Mouse (Mus musculus): ENCODE data around the gene B230118H07Rik.

Gene B230118H07Rik

GRCm38 (mm10) chr2:101649114-101649671, at the start of gene B230118H07Rik, which contains the start of gene Rag1:
Gene B230118H07Rik (minus strand): TSS chr2:101649532.
Gene Rag1 (minus strand): TSS chr2:101649501.
- no peak for DNase-seq (ENCODE audit: low spot score in 2 of 2)

- DNase-seq (ENCODE audit: low spot score in 2 of 2) = no peak
Observed at GRCm38 (mm10) chr2:101695584-101695983, 46.3 kb upstream of the B230118H07Rik start.

- DNase-seq (ENCODE audit: low spot score in 2 of 2) = no peak
Observed at GRCm38 (mm10) chr2:101693577-101694215, 44.4 kb upstream of the B230118H07Rik start.

GRCm38 (mm10) chr2:101693043-101693442, 43.7 kb upstream of the B230118H07Rik start:
- DNase-seq (ENCODE audit: low spot score in 2 of 2) = no peak

GRCm38 (mm10) chr2:101690252-101690827, 41.0 kb upstream of the B230118H07Rik start:
- no peak for DNase-seq (ENCODE audit: low spot score in 2 of 2)

GRCm38 (mm10) chr2:101688011-101688410, 38.7 kb upstream of the B230118H07Rik start:
- no peak for DNase-seq (ENCODE audit: low spot score in 2 of 2)

GRCm38 (mm10) chr2:101684421-101684820, 35.1 kb upstream of the B230118H07Rik start:
- no peak for DNase-seq (ENCODE audit: low spot score in 2 of 2)

GRCm38 (mm10) chr2:101679164-101679784, 29.9 kb upstream of the B230118H07Rik start:
- DNase-seq (ENCODE audit: low spot score in 2 of 2) = no peak

- DNase-seq (ENCODE audit: low spot score in 2 of 2) = peak; percentile 82 to 91
Observed at GRCm38 (mm10) chr2:101678236-101679021, 29.1 kb upstream of the B230118H07Rik start, which contains the start of gene Traf6. Gene Traf6 (plus strand): TSS chr2:101678429.

GRCm38 (mm10) chr2:101673547-101673946, 24.2 kb upstream of the B230118H07Rik start:
- no peak for DNase-seq (ENCODE audit: low spot score in 2 of 2)

- DNase-seq (ENCODE audit: low spot score in 2 of 2) = no peak
Observed at GRCm38 (mm10) chr2:101668751-101669150, 19.4 kb upstream of the B230118H07Rik start.

- no peak for DNase-seq (ENCODE audit: low spot score in 2 of 2)
Observed at GRCm38 (mm10) chr2:101665703-101666092, 16.4 kb upstream of the B230118H07Rik start.

GRCm38 (mm10) chr2:101665058-101665702, 15.8 kb upstream of the B230118H07Rik start:
- peak; percentile 33 to 63 for DNase-seq (ENCODE audit: low spot score in 2 of 2)

- no peak for DNase-seq (ENCODE audit: low spot score in 2 of 2)
Observed at GRCm38 (mm10) chr2:101660536-101660935, 11.2 kb upstream of the B230118H07Rik start.

- peak in 1 of 2 experiments; percentile 69 for DNase-seq (ENCODE audit: low spot score in 2 of 2)
Observed at GRCm38 (mm10) chr2:101652921-101653597, 3.7 kb upstream of the B230118H07Rik start.

GRCm38 (mm10) chr2:101652204-101652920, 3.0 kb upstream of the B230118H07Rik start:
- no peak for DNase-seq (ENCODE audit: low spot score in 2 of 2)

- no peak for DNase-seq (ENCODE audit: low spot score in 2 of 2)
Observed at GRCm38 (mm10) chr2:101650446-101650845, 1.1 kb upstream of the B230118H07Rik start.

- DNase-seq (ENCODE audit: low spot score in 2 of 2) = no peak
Observed at GRCm38 (mm10) chr2:101648361-101648760, 971 bp downstream of the B230118H07Rik start.

- DNase-seq (ENCODE audit: low spot score in 2 of 2) = no peak
Observed at GRCm38 (mm10) chr2:101645841-101646240, 3.5 kb downstream of the B230118H07Rik start.

GRCm38 (mm10) chr2:101639840-101640350, 9.4 kb downstream of the B230118H07Rik start:
- DNase-seq (ENCODE audit: low spot score in 2 of 2) = no peak
